Mouse (Mus musculus) midbrain, postnatal 0 days (tissue): ENCODE measurements around the gene Tctex1d1. TPM values are rescaled to one million over a fixed set of nuclear protein-coding genes. Genes with fewer than 3 reads are reported as not detected.

Source experiments
- ATAC-seq: fragments of 200-750 bp; cut with Nextera tagmentation; 2 replicates; pipeline ENCODE4 v1.8.0; 2017; ENCODE audit warnings: moderate number of reproducible peaks, mild to moderate bottlenecking, moderate TSS enrichment, moderate library complexity; ENCODE audit not compliant: low FRiP score
- DNase-seq: peaks from one replicate; pipeline ENCODE4 v3.0.0-alpha.2; 2015; ENCODE audit warnings: low spot score
- H3K27ac ChIP-seq: fragments of 300-500 bp; sonication (generic); 2 replicates; pipeline ENCODE4 v1.5.1; 2014; ENCODE audit warnings: low read depth, mild to moderate bottlenecking, low read length, mixed read lengths
- H3K27me3 ChIP-seq: fragments of 300-500 bp; sonication (generic); 2 replicates; pipeline ENCODE4 v1.6.1; 2014; ENCODE audit warnings: low read length, control low read depth, mixed read lengths; ENCODE audit not compliant: insufficient read depth
- H3K36me3 ChIP-seq: fragments of 300-500 bp; sonication (generic); 2 replicates; pipeline ENCODE4 v1.6.1; 2014; ENCODE audit warnings: low read length, control low read depth, mixed read lengths; ENCODE audit not compliant: insufficient read depth
- H3K4me1 ChIP-seq: fragments of 300-500 bp; sonication (generic); 2 replicates; pipeline ENCODE4 v1.6.1; 2014; ENCODE audit warnings: mild to moderate bottlenecking, control low read depth, antibody characterized with exemption, low read length, mixed read lengths; ENCODE audit not compliant: insufficient read depth
- H3K4me2 ChIP-seq: fragments of 300-500 bp; sonication (generic); 2 replicates; pipeline ENCODE4 v1.6.1; 2014; ENCODE audit warnings: low read depth, mild to moderate bottlenecking, low read length, mixed read lengths; ENCODE audit not compliant: poor library complexity, severe bottlenecking
- H3K4me3 ChIP-seq: fragments of 300-500 bp; sonication (generic); 2 replicates; pipeline ENCODE4 v1.5.1; 2014; ENCODE audit warnings: low read depth, mild to moderate bottlenecking, low read length, moderate library complexity
- H3K9ac ChIP-seq: fragments of 300-500 bp; sonication (generic); replicated peaks from 2 replicates; pipeline ENCODE4 v1.6.1; 2014; ENCODE audit warnings: mild to moderate bottlenecking, low read length, moderate library complexity, mixed read lengths; ENCODE audit not compliant: poor library complexity, severe bottlenecking
- H3K9me3 ChIP-seq: fragments of 300-500 bp; sonication (generic); 2 replicates; pipeline ENCODE4 v1.6.1; 2016; ENCODE audit warnings: low read length, control low read depth
- CTCF ChIP-seq: IDR thresholded peaks from 2 replicates; pipeline ENCODE4 v1.5.1; 2016; ENCODE audit warnings: antibody characterized with exemption, mild to moderate bottlenecking
- WGBS: fragments of 180-500 bp; shearing (Covaris S2); extraction: QIAGEN DNeasy Blood & Tissue Kit; methylation state at CpG from one replicate; pipeline ENCODE4 v1.1.7; 2014; 5-methylcytosine and 5-hydroxymethylcytosine counted together
- polyA plus RNA-seq: library from polyadenylated mRNA; unstranded; fragments of >200 nt; fragmentation: Nextera tagmentation; extraction: Ambion mirVana; gene quantifications from 2 replicates; pipeline ENCODE4 v1.2.1, GENCODE M21; 2015
- total RNA-seq: library from RNA; depleted of rRNA; stranded (reverse); fragments of >200 nt; gene quantifications from 2 replicates; pipeline ENCODE4 v1.2.3, GENCODE M21; 2014

Tctex1d1 gene
- total and polyA plus RNA-seq, 2 experiments from 2014 or later, result 2.0 to 5.9 TPM

DNA sequence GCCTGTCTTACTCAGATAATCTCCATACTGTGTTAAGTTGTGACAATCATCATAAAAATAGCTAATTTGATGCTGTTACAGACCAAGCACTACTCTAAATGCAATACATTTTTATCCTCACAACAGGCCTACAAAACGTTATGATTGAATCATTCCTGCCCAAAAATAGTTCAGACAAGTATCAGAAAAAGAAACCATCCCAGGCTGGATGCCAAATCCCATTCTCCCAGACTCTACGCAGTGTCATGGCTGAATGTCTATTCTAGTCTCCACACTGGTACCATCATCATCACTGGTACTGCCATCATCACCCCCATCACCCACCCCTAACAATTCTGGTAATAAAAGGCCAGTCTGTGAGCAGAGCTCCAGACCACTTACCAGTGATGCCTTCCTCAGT lies 25.9 kb upstream of the Tctex1d1 start:
- H3K36me3 ChIP-seq, result peaks cover 5% of the 10 kb centered on the region; the same call in 1 of the 2 replicates
- H3K4me2 ChIP-seq, result no peak overlapping the region
- no peak overlapping the region for H3K27ac ChIP-seq
- DNase-seq (no peak), ATAC-seq (no peak)
- TF ChIP-seq CTCF, result no peak
- no peak overlapping the region for H3K4me3 ChIP-seq
- H3K4me1 ChIP-seq, result no peaks in the 10 kb centered on the region
- H3K9ac ChIP-seq, result no peak overlapping the region
- WGBS, result 86% methylated on average over 2 of the region's 2 CpGs
- no peaks in the 10 kb centered on the region for H3K27me3 ChIP-seq
- no peaks in the 10 kb centered on the region for H3K9me3 ChIP-seq

DNA sequence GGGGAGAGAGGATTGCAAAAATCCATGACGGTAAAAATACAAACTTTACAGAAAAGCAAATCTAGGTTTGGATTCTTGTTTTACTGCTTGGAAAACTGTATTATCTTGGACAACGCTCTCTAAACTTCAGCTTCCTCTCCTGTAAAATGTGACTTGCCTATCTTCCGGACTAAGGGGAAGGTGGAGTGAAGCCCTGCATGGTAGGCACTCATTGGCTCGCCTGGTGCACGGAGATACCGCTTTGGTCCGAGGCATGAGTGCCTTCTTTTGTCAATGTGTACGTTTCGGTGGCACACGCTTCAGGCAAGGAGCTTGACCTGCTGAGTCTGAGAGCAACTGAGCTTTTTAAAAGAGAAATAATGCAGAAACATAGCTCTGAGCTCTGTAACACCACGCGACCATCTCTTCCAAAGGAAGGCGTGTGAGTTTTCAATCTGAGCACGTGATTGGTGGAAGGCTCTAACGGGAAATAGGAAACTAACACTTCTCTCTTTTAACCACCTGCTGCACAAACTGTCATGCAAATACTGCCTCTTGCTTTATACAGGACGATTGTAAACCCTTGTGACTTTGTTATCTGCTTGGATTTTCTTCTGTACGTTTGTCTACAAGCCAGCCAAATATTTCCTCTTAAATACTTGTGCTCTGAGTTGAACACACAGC lies 23.0 kb upstream of the Tctex1d1 start:
- Histone ChIP-seq H3K4me2 (no peak overlapping the region), H3K27ac (no peak overlapping the region), H3K4me1 (no peaks in the 10 kb centered on the region), H3K36me3 (peaks cover 5% of the 10 kb centered on the region; the same call in 1 of the 2 replicates), H3K9me3 (no peaks in the 10 kb centered on the region), H3K4me3 (no peak overlapping the region), H3K27me3 (no peaks in the 10 kb centered on the region), H3K9ac (no peak overlapping the region)
- ATAC-seq (no peak), DNase-seq (no peak)
- 72% methylated on average over 17 of the region's 17 CpGs for WGBS
- TF ChIP-seq CTCF, result no peak

DNA sequence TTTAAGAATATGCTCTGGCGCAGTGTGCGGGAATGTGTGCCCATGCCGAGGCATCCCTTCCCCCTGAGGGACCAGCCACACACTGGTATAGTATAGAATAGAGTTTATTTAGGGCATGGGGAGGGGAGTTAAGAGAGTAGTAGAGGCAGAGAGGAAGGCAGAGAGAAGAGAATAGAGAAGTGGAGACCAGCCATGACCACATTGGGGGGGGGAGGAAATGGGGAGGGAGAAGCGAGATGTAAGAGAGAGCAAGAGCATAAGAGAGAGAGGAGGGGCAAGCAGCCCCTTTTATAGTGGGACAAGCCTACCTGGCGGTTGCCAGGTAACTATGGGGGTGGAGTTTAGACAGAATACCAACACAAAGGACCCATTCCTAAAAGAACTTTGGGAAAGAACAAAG lies 19.0 kb upstream of the Tctex1d1 start:
- no peak overlapping the region for H3K9ac ChIP-seq
- DNase-seq, result no peak
- no peaks in the 10 kb centered on the region for H3K4me1 ChIP-seq
- no peaks in the 10 kb centered on the region for H3K27me3 ChIP-seq
- no peak overlapping the region for H3K4me2 ChIP-seq
- no peak for TF ChIP-seq CTCF
- WGBS, result 93% methylated on average over 5 of the region's 5 CpGs
- H3K4me3 ChIP-seq, result no peak overlapping the region
- no peak overlapping the region for H3K27ac ChIP-seq
- H3K9me3 ChIP-seq, result no peaks in the 10 kb centered on the region
- H3K36me3 ChIP-seq, result peaks cover 11% of the 10 kb centered on the region; the same call in 1 of the 2 replicates
- ATAC-seq, result no peak

DNA sequence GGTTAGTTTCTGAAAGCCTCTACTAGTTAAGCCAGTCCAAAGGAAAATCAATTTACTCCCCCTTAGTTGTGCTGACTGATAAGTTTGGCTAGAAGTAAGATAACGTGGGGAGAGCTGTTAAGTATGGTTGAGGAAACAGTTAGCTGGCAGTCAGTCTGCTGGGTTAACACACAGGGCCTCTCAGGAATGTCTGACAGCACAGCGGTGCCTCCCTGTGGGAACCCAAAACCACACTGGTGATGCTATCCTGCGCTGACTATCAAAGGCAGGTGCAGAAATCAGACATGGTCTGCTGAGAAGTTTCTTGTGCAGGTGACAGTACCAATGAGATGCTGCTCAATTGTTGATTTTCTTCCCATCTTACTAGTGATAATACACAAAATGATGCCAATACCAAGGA lies 14.2 kb upstream of the Tctex1d1 start:
- Histone ChIP-seq H3K9me3 (no peaks in the 10 kb centered on the region), H3K27ac (no peak overlapping the region), H3K36me3 (peaks cover 24% of the 10 kb centered on the region; the same call in 1 of the 2 replicates), H3K4me1 (no peaks in the 10 kb centered on the region), H3K4me2 (no peak overlapping the region), H3K27me3 (no peaks in the 10 kb centered on the region), H3K9ac (no peak overlapping the region), H3K4me3 (no peak overlapping the region)
- ATAC-seq (no peak), DNase-seq (no peak)
- TF ChIP-seq CTCF, result no peak
- 81% methylated on average over 3 of the region's 3 CpGs for WGBS

DNA sequence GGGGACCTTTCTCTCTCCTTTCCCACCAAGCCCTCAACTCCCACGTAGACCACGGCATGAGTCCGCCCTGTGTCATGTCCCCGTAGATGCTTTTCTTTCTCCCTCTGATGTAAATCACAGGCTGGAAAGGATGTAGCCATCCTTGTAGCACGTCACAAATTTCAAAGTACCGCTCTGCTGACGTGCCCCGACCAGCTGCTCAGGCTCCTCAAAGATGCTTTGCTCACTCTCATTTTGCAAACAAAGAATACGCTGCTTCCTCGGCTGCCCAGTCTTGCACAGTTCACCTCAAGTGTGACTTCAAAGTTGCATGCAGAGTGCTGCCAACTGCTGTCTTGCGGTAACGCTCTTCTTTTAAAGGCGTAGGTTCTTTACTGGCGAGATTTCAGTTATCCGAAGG lies 10.6 kb upstream of the Tctex1d1 start:
- Histone ChIP-seq H3K36me3 (peaks cover 18% of the 10 kb centered on the region; the same call in 1 of the 2 replicates), H3K9me3 (no peaks in the 10 kb centered on the region), H3K4me1 (no peaks in the 10 kb centered on the region), H3K4me3 (no peak overlapping the region), H3K27ac (no peak overlapping the region), H3K9ac (no peak overlapping the region), H3K4me2 (no peak overlapping the region), H3K27me3 (no peaks in the 10 kb centered on the region)
- 81% methylated on average over 15 of the region's 15 CpGs for WGBS
- TF ChIP-seq CTCF, result no peak
- DNase-seq, result no peak
- no peak for ATAC-seq

DNA sequence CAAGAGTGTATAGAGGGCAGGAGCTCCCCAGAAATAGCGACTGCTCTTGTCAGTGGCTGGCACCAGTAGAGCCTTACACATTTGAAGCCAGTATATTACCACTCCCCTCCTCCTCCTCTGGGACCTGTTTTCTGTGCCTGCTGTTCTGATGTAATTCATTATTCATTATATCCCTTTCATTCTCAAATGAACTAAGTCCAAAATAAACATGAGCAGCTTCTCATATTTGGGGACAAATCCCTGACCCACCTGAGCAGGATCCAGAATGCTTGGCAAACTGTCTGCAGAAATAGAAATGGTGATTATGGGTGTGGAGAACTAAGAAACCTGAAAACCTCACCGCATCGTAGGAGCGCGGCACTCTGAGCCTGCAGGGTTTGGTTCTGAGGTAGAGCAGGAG lies 8.8 kb upstream of the Tctex1d1 start:
- 87% methylated on average over 5 of the region's 5 CpGs for WGBS

More for the DNA sequence above, 8.8 kb upstream of the Tctex1d1 start:
- H3K4me1 ChIP-seq, result no peaks in the 10 kb centered on the region
- H3K4me2 ChIP-seq, result no peak overlapping the region
- H3K27me3 ChIP-seq, result no peaks in the 10 kb centered on the region
- H3K27ac ChIP-seq, result no peak overlapping the region
- ATAC-seq (no peak), DNase-seq (no peak)
- H3K4me3 ChIP-seq, result no peak overlapping the region
- H3K9ac ChIP-seq, result no peak overlapping the region
- no peak for TF ChIP-seq CTCF
- H3K36me3 ChIP-seq, result peaks cover 18% of the 10 kb centered on the region; the same call in 1 of the 2 replicates
- H3K9me3 ChIP-seq, result no peaks in the 10 kb centered on the region
